Mouse (Mus musculus) adipocyte (in vitro differentiated cells): ENCODE measurements around the gene T.
A peak's percentile ranks its signal among the peaks of the same experiment; 100 is the strongest.
"Not testable (repeated sequence)": the region's sequence is repeated elsewhere in the genome, so short reads cannot be mapped to it uniquely, and the experiment has no call there.

ENCODE experiments used
- DNase-seq: peaks from one replicate; pipeline ENCODE4 v3.0.0-alpha.2; 2016; ENCODE audit warnings: low spot score

T gene

GRCm38 (mm10) chr17:8433978-8434960, at the start of gene T:
Gene T, plus strand, starts transcription at chr17:8434423.
- no peak for DNase-seq

- DNase-seq, result no peak
These were observed 48.8 kb upstream of the T start for GRCm38 (mm10) chr17:8385441-8385840.

GRCm38 (mm10) chr17:8388463-8388862, 45.8 kb upstream of the T start:
- no peak for DNase-seq

- no peak for DNase-seq
These were observed 45.0 kb upstream of the T start for GRCm38 (mm10) chr17:8388990-8389789.

- no peak for DNase-seq
These were observed 44.5 kb upstream of the T start for GRCm38 (mm10) chr17:8389790-8390095.

- no peak for DNase-seq
These were observed 43.7 kb upstream of the T start for GRCm38 (mm10) chr17:8390487-8390886.

- DNase-seq, result no peak
These were observed 37.9 kb upstream of the T start for GRCm38 (mm10) chr17:8396371-8396770.

- no peak for DNase-seq
These were observed 36.3 kb upstream of the T start for GRCm38 (mm10) chr17:8397946-8398345.

GRCm38 (mm10) chr17:8403932-8404331, 30.3 kb upstream of the T start:
- DNase-seq, result not testable (repeated sequence)

GRCm38 (mm10) chr17:8406285-8406684, 27.9 kb upstream of the T start:
- DNase-seq, result no peak

- not testable (repeated sequence) for DNase-seq
These were observed 26.2 kb upstream of the T start for GRCm38 (mm10) chr17:8408002-8408401.

GRCm38 (mm10) chr17:8408589-8409295, 25.5 kb upstream of the T start:
- no peak for DNase-seq

GRCm38 (mm10) chr17:8410330-8410729, 23.9 kb upstream of the T start:
- no peak for DNase-seq

- DNase-seq, result no peak
These were observed 20.6 kb upstream of the T start for GRCm38 (mm10) chr17:8413656-8414055.

GRCm38 (mm10) chr17:8415533-8415932, 18.7 kb upstream of the T start:
- no peak for DNase-seq

- DNase-seq, result no peak
These were observed 17.4 kb upstream of the T start for GRCm38 (mm10) chr17:8416865-8417264.

GRCm38 (mm10) chr17:8420739-8421138, 13.5 kb upstream of the T start:
- DNase-seq, result no peak

GRCm38 (mm10) chr17:8421517-8421916, 12.7 kb upstream of the T start:
- DNase-seq, result no peak

- peak; percentile 7 for DNase-seq
These were observed 10.9 kb upstream of the T start for GRCm38 (mm10) chr17:8423283-8423682.

- DNase-seq, result no peak
These were observed 4.8 kb upstream of the T start for GRCm38 (mm10) chr17:8429436-8429835.

GRCm38 (mm10) chr17:8429896-8430295, 4.3 kb upstream of the T start:
- no peak for DNase-seq

GRCm38 (mm10) chr17:8432179-8432800, 1.9 kb upstream of the T start:
- no peak for DNase-seq
